Mouse (Mus musculus) liver, embryonic 13.5 days (tissue): ENCODE data around the gene Ankrd1. TPM values are rescaled to one million over a fixed set of nuclear protein-coding genes. Genes with fewer than 3 reads are reported as not detected.
A peak's percentile ranks its signal among the peaks of the same experiment; 100 is the strongest.

Experiments
- ATAC-seq: fragments of 200-750 bp; cut with Nextera tagmentation; 2 replicates; pipeline ENCODE4 v1.8.0; 2017; ENCODE audit warnings: low read depth, mild to moderate bottlenecking, moderate number of reproducible peaks, moderate library complexity
- DNase-seq: peaks from one replicate; pipeline ENCODE4 v3.0.0; 2022
- H3K27ac ChIP-seq: fragments of 300-500 bp; sonication (generic); 2 replicates; pipeline ENCODE4 v1.5.1; 2015; ENCODE audit warnings: moderate library complexity, mild to moderate bottlenecking, inconsistent platforms
- H3K27me3 ChIP-seq: fragments of 300-500 bp; sonication (generic); 2 replicates; pipeline ENCODE4 v1.6.1; 2015; ENCODE audit warnings: mild to moderate bottlenecking, inconsistent platforms
- H3K36me3 ChIP-seq: fragments of 300-500 bp; sonication (generic); 2 replicates; pipeline ENCODE4 v1.6.1; 2015; ENCODE audit warnings: mild to moderate bottlenecking, inconsistent platforms
- H3K4me1 ChIP-seq: fragments of 300-500 bp; sonication (generic); replicated peaks from 2 replicates; pipeline ENCODE4 v1.6.1; 2015; ENCODE audit warnings: inconsistent platforms
- H3K4me2 ChIP-seq: fragments of 300-500 bp; sonication (generic); 2 replicates; pipeline ENCODE4 v1.6.1; 2015; ENCODE audit warnings: inconsistent platforms, mild to moderate bottlenecking, moderate library complexity
- H3K4me3 ChIP-seq: fragments of 300-500 bp; sonication (generic); replicated peaks from 2 replicates; pipeline ENCODE4 v1.5.1; 2015; ENCODE audit warnings: mild to moderate bottlenecking, inconsistent platforms
- H3K9ac ChIP-seq: fragments of 300-500 bp; sonication (generic); 2 replicates; pipeline ENCODE4 v1.6.1; 2015; ENCODE audit warnings: mild to moderate bottlenecking, inconsistent platforms
- H3K9me3 ChIP-seq: fragments of 300-500 bp; sonication (generic); replicated peaks from 2 replicates; pipeline ENCODE4 v1.6.1; 2016; ENCODE audit warnings: inconsistent platforms
- WGBS: fragments of 180-500 bp; shearing (Covaris S2); methylation state at CpG from one replicate; pipeline ENCODE4 v1.1.7; 2015; ENCODE audit not compliant: insufficient replicate concordance; 5-methylcytosine and 5-hydroxymethylcytosine counted together
- polyA plus RNA-seq: library from polyadenylated mRNA; unstranded; fragments of >200 nt; fragmentation: Nextera tagmentation; extraction: Ambion mirVana; gene quantifications from 2 replicates; pipeline ENCODE4 v1.2.1, GENCODE M21; 2015

Gene Ankrd1
- polyA plus RNA-seq, 1 experiment from 2014 or later, result 0.37 TPM

DNA sequence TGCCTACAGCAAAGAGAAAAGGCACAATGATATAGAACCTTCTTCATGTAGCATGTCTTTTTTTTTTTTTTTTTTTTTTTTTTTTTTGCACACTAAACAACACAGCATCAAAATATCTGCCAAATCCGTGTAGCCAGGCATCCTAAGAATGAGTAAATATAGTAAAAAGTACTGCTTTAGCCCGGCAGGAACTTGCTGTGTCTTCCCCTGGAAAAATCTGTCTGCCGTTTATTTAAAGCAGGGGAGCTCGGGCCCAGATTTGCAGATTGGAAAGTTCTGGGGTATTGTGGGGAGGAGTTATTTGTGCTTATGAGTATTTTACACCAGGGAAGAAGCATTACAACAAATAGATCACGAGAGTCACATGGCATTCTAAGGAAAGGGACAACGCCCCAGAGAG is 12.1 kb upstream of the Ankrd1 start:
- no peak overlapping the region for H3K4me3 ChIP-seq
- no peaks in the 10 kb centered on the region for H3K36me3 ChIP-seq
- H3K27me3 ChIP-seq, result no peaks in the 10 kb centered on the region
- WGBS, result 52% methylated on average over 6 of the region's 6 CpGs
- no peak overlapping the region for H3K9ac ChIP-seq
- ATAC-seq (no peak), DNase-seq (no peak)
- H3K4me2 ChIP-seq, result no peak overlapping the region
- no peaks in the 10 kb centered on the region for H3K9me3 ChIP-seq
- H3K4me1 ChIP-seq, result peaks cover 7% of the 10 kb centered on the region; the same call in 1 of the 2 replicates
- no peak overlapping the region for H3K27ac ChIP-seq

DNA sequence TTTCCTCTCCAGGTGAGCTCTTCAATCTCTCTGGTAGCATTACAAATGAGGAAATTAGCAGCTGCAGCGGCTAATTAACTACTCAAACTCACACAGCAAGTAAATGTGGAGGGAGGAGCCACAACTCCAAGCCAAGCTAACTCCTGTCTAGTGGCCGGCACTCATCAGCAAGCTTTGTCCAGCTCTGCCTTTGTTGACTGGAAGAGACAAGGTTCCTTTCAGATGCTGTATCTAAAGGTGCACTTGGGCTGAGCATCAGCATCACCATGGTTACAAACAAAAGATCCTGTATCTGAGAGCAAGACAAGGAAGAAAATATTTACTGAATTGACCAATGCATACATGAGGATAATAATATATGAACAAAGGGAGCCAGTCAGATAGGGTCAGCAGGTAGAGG is 10.3 kb upstream of the Ankrd1 start:
- Histone ChIP-seq H3K4me1 (peaks cover 7% of the 10 kb centered on the region; the same call in 1 of the 2 replicates), H3K9ac (no peak overlapping the region), H3K27ac (no peak overlapping the region), H3K4me2 (no peak overlapping the region), H3K27me3 (no peaks in the 10 kb centered on the region), H3K4me3 (no peak overlapping the region), H3K36me3 (no peaks in the 10 kb centered on the region), H3K9me3 (no peaks in the 10 kb centered on the region)
- ATAC-seq (no peak), DNase-seq (no peak)
- 19% methylated on average over 2 of the region's 2 CpGs for WGBS

- Histone ChIP-seq H3K27ac (peak overlapping the region; percentile 41; the same call in 1 of the 2 replicates), H3K4me2 (peak overlapping the region; percentile 34)
These were observed 9.7 kb upstream of the Ankrd1 start for GRCm38 (mm10) chr19:36129643-36130042.

DNA sequence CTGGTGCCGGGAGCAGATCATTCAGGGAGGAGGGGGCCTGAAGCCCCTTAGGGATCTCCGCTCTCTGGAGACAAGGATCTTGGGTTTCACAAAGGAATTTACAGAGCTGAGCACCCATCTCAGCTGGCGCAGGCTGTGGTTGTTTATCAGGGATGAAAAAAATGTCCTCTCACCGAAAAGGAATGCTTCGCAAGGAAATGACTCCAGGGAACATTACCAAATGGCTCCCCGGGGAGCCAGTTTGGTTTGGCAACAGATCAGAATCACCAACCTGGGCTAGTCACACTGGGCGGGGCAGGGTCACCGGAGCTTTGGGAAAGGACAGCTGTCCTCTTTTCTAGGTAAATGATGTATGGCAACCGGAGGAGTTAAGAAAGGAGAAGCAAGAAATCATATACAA is 9.3 kb upstream of the Ankrd1 start:
- Histone ChIP-seq H3K36me3 (no peaks in the 10 kb centered on the region), H3K4me3 (no peak overlapping the region), H3K4me2 (peak overlapping the region; percentile 34), H3K4me1 (peaks cover 7% of the 10 kb centered on the region; the same call in 1 of the 2 replicates), H3K9ac (no peak overlapping the region), H3K27me3 (no peaks in the 10 kb centered on the region), H3K9me3 (no peaks in the 10 kb centered on the region), H3K27ac (peak overlapping the region; percentile 41)
- DNase-seq (no peak), ATAC-seq (no peak)
- WGBS, result 12% methylated on average over 9 of the region's 9 CpGs

More at GRCm38 (mm10) chr19:36129643-36130042, 9.7 kb upstream of the Ankrd1 start:
- Histone ChIP-seq H3K9ac (no peak overlapping the region), H3K27me3 (no peaks in the 10 kb centered on the region), H3K4me3 (no peak overlapping the region), H3K36me3 (no peaks in the 10 kb centered on the region), H3K4me1 (peaks cover 7% of the 10 kb centered on the region; the same call in 1 of the 2 replicates), H3K9me3 (no peaks in the 10 kb centered on the region)
- 0% methylated on average over 12 of the region's 12 CpGs for WGBS
- peak; percentile 61 for ATAC-seq
- DNase-seq, result no peak

DNA sequence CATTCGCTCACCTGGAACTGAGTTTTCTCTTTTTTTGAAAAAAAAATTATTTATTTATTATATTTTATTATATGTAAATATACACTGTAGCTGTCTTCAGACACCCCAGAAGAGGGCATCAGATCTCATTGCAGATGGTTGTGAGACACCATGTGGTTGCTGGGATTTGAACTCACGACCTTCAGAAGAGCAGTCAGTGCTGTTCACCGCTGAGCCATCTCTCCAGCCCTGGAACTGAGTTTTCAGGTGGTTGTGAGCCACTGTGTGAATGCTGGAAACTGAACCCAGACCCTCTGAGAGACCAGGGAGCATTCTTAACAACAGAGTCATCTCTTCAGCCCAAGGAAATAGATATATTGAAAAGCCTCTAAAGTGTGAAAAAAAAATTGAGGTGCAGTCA is 8.5 kb upstream of the Ankrd1 start:
- Histone ChIP-seq H3K4me1 (peaks cover 7% of the 10 kb centered on the region; the same call in 1 of the 2 replicates), H3K27ac (no peak overlapping the region), H3K9me3 (0 out of 2 replicates have a peak, but pooled peaks cover 5% of the 10 kb centered on the region), H3K4me2 (no peak overlapping the region), H3K9ac (no peak overlapping the region), H3K27me3 (no peaks in the 10 kb centered on the region), H3K36me3 (no peaks in the 10 kb centered on the region), H3K4me3 (no peak overlapping the region)
- ATAC-seq (no peak), DNase-seq (no peak)
- 76% methylated on average over 3 of the region's 3 CpGs for WGBS

- Histone ChIP-seq H3K9me3 (0 out of 2 replicates have a peak, but pooled peaks cover 8% of the 10 kb centered on the region), H3K36me3 (no peaks in the 10 kb centered on the region), H3K9ac (no peak overlapping the region), H3K4me3 (no peak overlapping the region), H3K27me3 (no peaks in the 10 kb centered on the region), H3K4me2 (no peak overlapping the region), H3K27ac (no peak overlapping the region), H3K4me1 (peaks cover 3% of the 10 kb centered on the region; the same call in 1 of the 2 replicates)
- ATAC-seq (no peak), DNase-seq (no peak)
- 69% methylated on average over 1 of the region's 1 CpGs for WGBS
These were observed 4.3 kb upstream of the Ankrd1 start for GRCm38 (mm10) chr19:36124203-36124602.

DNA sequence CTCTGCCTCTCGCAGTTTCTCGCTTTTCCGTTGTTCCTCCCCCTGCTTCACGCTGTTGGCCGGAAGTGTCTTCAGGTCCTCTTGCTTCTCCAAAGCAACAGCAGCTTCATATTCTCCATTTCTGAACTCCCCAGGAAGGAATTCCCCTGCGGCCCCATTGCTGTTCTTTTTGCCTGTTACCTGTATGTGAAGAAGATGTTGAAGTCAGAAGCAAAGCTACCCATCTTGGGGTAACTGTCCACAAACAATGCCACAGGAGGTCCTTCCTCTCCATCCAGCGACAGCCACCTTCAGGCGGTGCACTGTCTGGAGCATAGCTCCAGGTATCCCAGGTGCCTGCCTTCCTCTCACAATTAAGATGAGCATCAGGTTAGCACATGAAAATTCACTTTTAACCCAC is 680 bp downstream of the Ankrd1 start:
- 74% methylated on average over 8 of the region's 8 CpGs for WGBS
- Histone ChIP-seq H3K27ac (no peak overlapping the region), H3K36me3 (no peaks in the 10 kb centered on the region), H3K27me3 (no peaks in the 10 kb centered on the region), H3K4me3 (no peak overlapping the region), H3K4me2 (no peak overlapping the region), H3K9ac (no peak overlapping the region), H3K9me3 (0 out of 2 replicates have a peak, but pooled peaks cover 8% of the 10 kb centered on the region), H3K4me1 (no peaks in the 10 kb centered on the region)
- ATAC-seq, result no peak
- DNase-seq, result no peak

DNA sequence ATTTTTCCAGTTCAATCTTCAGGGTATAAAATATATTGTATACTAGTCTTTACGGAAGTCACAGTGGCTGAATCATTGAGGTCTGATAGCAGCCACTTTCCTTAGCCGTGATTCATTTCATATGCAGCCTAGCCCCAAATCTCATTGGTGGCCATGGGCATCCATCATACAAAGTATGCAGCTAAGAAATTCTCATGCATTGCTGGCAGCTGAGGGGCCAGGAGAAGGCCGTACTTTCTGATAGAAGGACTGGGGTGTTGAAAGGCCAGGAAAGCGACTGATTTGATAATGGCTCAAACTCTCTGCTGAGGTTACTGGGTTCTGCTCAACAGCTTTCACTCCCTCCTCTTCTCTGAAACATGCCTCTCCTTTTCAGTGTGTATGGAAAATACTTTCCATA is 3.7 kb downstream of the Ankrd1 start:
- Histone ChIP-seq H3K27ac (no peak overlapping the region), H3K4me2 (no peak overlapping the region), H3K4me1 (no peaks in the 10 kb centered on the region), H3K27me3 (no peaks in the 10 kb centered on the region), H3K4me3 (no peak overlapping the region), H3K9me3 (no peaks in the 10 kb centered on the region), H3K9ac (no peak overlapping the region), H3K36me3 (no peaks in the 10 kb centered on the region)
- no peak for DNase-seq
- ATAC-seq, result no peak
- WGBS, result 72% methylated on average over 4 of the region's 4 CpGs

DNA sequence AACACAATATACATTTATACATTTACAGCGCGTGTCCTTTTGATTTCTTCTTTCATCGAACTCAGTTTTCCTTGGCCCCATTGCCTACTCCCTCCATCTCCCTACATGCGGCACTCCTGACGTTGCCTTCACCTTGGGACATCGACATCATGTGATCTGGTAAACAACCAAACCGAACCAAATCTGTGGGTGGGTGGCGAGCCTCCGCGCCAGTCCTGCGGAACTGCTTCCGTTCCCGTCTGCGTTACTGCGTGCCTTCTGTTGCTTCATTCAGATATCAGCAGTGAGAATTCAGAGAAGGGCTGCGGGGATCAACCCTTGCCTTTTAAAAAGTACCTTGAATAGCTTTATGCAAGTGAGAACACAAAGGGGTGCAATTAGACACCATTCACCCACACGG is 7.9 kb downstream of the Ankrd1 start:
- Histone ChIP-seq H3K4me2 (no peak overlapping the region), H3K4me3 (no peak overlapping the region), H3K27me3 (no peaks in the 10 kb centered on the region), H3K9ac (no peak overlapping the region), H3K9me3 (no peaks in the 10 kb centered on the region), H3K36me3 (no peaks in the 10 kb centered on the region), H3K4me1 (no peaks in the 10 kb centered on the region), H3K27ac (no peak overlapping the region)
- no peak for ATAC-seq
- WGBS, result 57% methylated on average over 17 of the region's 17 CpGs
- no peak for DNase-seq

- Histone ChIP-seq H3K4me2 (no peak overlapping the region), H3K9ac (no peak overlapping the region), H3K27me3 (no peaks in the 10 kb centered on the region), H3K27ac (no peak overlapping the region), H3K36me3 (no peaks in the 10 kb centered on the region), H3K4me1 (no peaks in the 10 kb centered on the region), H3K9me3 (no peaks in the 10 kb centered on the region), H3K4me3 (no peak overlapping the region)
- ATAC-seq (no peak), DNase-seq (no peak)
- 30% methylated on average over 7 of the region's 7 CpGs for WGBS
These were observed 8.6 kb downstream of the Ankrd1 start for GRCm38 (mm10) chr19:36111054-36111895.

DNA sequence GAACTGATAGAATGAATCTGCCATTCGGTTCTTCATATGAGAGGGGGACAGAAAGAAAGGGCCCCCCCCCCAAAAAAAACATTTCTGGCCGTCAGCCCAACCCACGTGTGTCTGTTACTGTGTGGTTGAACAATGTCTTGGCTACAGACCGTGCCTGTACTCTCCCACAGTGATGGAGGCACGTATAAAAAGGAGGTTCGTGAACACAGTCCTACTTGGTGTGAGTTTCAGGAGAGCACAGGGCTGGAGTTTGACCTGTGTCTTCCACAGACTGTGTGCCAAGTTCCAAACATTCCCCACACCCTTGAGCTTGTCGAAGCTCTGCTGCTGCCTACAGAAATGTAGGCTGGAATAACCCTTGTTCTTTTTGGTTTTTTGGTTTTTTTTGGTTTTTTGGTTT is 9.4 kb downstream of the Ankrd1 start:
- 51% methylated on average over 7 of the region's 7 CpGs for WGBS
- no peak overlapping the region for H3K4me3 ChIP-seq
- no peak for DNase-seq
- no peak overlapping the region for H3K27ac ChIP-seq
- ATAC-seq, result no peak
- H3K9ac ChIP-seq, result no peak overlapping the region
- H3K9me3 ChIP-seq, result no peaks in the 10 kb centered on the region
- no peak overlapping the region for H3K4me2 ChIP-seq
- H3K4me1 ChIP-seq, result no peaks in the 10 kb centered on the region
- H3K36me3 ChIP-seq, result no peaks in the 10 kb centered on the region
- H3K27me3 ChIP-seq, result no peaks in the 10 kb centered on the region
